Mouse (Mus musculus) left cerebral cortex, postnatal 25 days (tissue): ENCODE measurements around the gene Mrpl14. TPM values are rescaled to one million over a fixed set of nuclear protein-coding genes. Genes with fewer than 3 reads are reported as not detected.

Source experiments
- DNase-seq, 2 experiments: peaks; one replicate each; pipeline ENCODE4 v3.0.0; 2022; ENCODE audit warnings: low spot score in 2 of 2, mixed read lengths in 1 of 2
- intact Hi-C: fragments of 180-260 bp; cut with DNase I; formaldehyde crosslinking; loops from one replicate; pipeline ENCODE4 v1.15.1; 2025
- total RNA-seq, 2 experiments: library from RNA; stranded (reverse); gene quantifications; 2 replicates each; pipeline ENCODE4 v1.2.3; 2021

Mrpl14 gene
- total RNA-seq, 2 experiments from 2014 or later: 39.5 to 41.2 TPM

DNA sequence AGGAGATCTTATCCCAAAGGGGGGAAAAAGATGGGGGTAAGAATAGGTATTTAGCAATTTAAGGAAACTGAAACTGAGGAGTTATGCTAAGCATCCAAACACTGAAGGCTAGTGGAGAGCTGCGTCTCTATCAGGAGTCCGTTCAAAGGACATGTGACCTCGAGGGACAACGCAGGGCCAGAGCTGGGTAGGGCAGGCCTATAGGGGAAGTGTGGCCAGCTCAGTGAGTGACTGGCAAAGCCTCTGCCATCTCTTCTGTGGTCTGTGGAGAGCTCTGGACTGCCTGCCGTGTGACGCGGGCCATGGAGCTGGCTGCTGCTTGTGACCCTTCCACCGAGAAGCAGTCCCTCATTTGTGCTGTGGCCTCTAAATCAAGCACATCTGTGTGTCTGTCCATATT is 24.3 kb downstream of the Mrpl14 start:
- intact Hi-C loops: no loop called here
- DNase-seq: no peak

DNA sequence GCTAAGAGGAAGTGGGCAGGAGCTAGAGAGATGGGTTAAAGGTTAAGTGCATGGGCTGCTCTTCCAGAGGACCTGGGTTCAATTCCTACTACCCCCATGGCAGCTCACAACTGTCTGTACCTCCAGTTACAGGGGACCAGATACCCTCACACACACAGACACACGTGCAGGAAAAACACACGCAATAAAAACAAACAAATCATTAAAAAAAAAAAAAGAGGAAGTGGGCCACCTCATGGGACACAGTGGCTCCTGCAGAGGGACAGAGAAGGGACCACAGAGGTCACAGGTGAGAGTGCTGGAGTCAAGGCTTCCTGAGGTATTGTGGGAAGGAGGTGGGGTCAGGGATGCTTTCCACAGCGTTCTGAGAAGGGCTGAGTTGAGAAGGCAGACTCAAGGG is 25.4 kb downstream of the Mrpl14 start:
- intact Hi-C loops: no loop called here
- no peak for DNase-seq

DNA sequence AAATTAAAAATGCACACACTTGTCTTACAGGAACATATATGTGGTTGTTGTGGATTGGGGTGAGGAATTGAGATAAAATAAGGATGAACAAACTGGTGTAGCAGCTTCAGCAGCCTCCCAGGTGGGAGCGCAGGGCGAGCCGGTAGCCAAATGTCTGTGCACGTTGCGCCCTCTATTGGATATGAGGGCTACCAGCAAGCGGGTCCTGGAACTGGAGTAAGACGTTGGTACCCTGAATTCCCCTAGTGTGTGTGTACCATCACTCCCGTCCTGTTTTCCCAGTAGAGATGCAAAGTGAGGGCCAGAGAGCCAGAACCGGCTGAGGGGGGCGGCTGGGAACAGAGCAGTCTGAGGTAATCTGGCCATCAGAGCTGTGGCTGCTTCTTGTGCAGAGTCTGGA is 32.2 kb downstream of the Mrpl14 start:
- intact Hi-C loops: loop anchor here (2.0 kb wide), 2 partner anchors 40 to 56 kb away; no protein-coding TSS in a partner anchor
- DNase-seq: peak; percentile 82 to 86

DNA sequence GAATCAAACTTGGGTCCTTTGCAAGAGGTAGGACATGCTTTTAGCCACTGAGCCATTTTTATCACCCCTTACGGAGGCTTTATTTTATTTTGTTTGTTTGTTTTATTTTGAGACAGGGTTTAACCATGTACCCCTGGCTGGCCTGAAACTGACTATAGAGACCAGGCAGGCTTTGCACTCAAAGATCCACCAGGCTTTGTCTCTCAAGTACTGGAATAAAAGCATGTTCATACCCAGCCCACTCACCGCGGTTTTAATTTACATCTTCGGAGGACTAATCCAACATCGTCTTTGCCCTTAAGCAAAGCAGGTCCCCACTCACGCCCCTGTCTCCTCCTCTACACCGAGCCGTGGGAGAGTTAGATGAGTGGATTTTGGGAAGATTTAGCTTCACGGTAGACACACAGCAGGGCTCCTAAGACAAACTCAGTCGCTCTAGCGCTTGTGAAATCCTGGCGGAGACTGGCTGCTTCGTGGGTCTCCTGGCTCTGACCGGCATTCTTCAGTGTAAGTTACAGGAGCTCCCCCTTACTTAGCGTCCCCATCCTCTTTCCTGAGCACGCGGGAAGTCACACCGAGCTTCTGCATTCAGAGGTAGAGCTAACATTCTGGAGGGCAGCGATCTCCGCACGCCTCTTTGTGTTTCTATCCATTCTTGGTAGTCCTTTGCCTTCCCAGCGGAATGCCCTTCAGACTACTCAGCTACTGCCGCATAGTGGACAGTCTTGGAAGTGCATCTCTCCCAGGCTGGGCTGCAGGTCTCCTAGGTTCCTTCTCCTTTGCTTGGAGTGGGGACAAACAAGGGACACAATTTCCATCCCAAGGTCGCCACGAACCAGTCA is 37.8 kb downstream of the Mrpl14 start:
- intact Hi-C loops: loop anchor here (5.0 kb wide), 1 partner anchor 142 kb away; no protein-coding TSS in a partner anchor
- peak; percentile 77 to 84 for DNase-seq

DNA sequence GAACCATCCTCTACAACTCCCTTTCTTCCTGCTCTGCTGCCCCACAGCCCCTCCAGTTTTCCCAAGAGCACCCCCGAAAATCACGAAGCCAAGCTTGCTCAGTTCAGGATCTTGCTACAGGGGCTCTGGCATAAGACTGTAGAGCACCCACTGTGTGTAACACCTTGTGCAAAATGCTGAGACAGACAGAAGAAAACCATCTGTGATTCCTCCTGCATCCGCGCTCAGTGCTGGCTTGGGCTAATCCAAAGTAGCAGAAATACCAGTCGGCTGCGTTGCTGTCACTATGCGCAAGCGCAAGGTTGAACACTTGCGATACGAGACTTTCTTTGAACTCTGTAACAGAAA is 38.4 kb downstream of the Mrpl14 start:
- peak in 1 of 2 experiments; percentile 18 for DNase-seq
- intact Hi-C loops: loop anchor here (5.0 kb wide), 1 partner anchor 142 kb away; no protein-coding TSS in a partner anchor

DNA sequence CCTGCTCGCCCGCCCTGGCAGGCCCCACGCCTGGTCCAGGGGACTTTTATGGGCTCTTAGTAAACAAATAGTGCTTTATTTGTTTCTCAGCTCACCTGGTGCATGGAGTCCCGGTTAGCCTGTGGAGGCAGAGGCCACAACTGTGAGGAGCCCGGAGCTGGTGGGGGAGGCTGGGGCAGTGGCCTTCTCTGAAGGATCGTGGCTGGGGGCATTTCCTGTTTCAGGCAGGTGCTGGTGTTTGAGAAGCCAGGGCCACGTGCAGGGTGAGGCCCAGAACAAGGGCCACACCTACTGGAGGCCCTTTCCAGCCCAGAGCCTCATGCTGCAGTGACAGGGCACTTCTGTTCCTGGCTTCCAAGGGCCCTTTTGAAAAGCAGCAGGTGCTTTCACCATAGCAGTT is 40.1 kb downstream of the Mrpl14 start:
- no peak for DNase-seq
- intact Hi-C loops: no loop called here

DNA sequence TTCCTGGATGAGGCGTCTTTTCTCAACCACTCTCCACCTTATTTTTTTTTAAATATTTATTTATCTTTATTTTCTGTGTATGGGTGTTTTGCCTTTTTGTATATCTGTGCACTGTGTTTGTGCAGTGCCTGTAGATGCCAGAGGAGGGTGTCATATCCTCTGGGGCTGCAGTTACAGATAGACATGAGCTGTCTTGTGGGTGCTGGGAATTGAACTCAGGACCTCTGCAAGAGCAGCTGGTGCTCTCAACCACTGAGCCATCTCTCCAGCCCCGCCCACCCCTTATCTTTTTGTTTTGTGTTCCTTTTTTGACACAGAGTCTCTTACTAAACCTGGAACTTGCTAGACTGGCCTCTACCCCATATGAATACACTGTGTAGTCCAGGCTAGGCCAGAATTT is 41.4 kb downstream of the Mrpl14 start:
- intact Hi-C loops: no loop called here
- no peak for DNase-seq

DNA sequence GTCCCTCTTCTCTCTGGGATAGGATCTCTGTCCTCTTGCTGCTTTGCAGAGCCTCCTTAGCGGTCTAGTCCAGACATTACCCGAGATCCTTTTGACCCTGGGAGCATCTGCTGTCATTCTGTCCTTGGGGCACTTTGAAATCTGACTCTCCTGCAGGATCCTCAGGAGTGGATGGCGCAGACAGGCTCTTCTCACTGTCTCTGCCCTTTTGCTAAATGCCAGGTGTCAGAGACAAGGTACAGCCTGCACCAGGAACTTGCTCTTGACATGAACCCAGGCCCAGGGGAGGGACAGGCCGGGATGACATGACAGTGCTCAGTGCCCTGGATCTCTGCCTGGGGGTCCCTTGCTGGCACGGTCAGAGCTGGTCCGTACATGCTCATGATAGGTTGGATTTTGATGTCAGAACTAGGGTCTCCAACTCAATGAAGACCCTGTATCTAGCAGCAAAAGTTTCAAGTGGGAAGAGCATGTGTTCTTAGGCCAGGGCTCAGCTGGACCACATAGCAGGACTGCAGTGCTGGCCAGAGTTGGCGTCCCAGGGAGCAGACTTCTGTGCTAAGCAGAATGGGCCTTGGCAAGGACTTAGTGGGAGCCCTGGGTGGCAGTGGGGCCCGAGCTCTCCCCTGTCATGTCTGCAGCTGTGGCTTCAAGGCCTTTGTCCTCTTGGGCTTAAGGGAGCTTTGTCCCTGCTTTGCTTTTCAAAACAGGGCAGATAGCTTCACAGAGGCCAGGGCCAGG is 42.0 kb downstream of the Mrpl14 start:
- intact Hi-C loops: no loop called here

DNA sequence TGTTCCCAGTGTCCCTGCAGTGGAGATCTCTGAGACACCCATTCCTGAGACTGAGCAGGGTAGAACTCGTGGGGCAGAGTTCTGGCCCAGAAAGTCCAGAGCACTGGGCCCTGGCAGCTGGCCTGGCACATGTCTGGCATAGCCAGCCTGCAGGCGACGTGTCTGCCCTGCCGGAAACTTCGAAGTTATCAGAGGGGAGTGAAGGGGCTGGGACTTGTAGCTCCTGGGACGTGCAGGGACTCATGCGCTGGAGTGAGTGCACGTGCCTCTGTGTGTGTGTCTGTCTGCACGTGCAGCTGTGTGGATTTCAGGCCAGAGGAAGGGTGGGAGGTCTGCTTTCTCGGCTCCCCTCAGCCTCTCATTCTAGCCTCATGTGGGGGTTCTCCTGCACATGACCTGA is 43.3 kb downstream of the Mrpl14 start:
- intact Hi-C loops: no loop called here
- no peak for DNase-seq

More for the DNA sequence above, 42.0 kb downstream of the Mrpl14 start:
- no peak for DNase-seq

DNA sequence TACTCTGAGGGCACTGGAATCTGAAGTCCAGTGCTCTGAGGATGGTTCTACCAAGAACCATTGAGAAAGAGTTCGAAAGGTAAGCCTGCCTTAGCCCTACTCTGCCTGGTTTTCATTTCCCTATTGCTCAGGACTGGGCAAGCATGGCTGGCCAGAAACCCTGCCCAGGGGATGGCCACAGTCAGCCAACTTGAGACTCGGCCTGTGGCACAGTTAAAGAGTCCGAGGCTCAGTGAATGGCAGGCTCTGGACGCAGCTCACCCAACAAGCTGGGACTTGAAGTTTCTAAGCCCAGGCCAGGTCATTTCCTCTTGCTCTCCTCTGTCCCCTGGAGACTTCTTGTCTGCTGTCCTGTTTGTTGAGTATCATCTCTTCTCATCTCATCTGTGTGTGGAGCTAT is 44.6 kb downstream of the Mrpl14 start:
- no peak for DNase-seq
- intact Hi-C loops: loop anchor here (1.0 to 10.0 kb wide), 3 partner anchors 302 to 434 kb away; partner anchors contain the start of genes Gtpbp2 and Vegfa

DNA sequence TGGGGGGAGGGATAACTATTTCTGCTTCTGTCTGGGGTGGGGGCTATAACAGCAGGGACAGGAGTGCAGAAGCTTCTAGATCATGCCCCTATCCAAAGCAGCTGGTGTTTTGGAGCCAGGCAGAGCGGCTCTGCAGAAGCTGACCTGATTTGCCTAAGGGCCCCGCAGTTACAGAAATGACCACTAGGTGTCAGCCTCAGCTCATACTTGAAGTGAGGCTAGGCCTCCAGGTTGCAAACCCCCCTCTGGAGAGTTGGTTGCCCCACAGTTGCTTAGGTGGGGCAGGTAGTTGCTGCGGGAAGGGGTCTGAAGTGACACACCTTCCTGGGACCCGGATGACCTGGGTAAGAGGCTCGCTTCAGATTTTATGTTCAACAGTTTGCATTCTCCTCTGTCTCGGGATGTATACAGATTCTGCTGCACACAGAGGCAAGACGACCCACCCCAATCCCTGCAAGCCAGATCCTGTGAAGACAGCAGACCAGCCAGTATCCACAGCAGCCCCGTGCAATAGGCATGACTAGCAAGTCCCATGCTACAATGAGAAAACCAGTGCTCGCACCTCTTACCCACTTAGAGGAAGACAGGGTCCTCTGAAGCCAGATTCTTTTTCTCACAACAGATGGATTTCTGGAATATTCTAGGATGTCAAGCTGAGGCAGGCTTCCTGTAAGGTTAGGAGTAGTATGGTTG is 45.2 kb downstream of the Mrpl14 start:
- DNase-seq: peak; percentile 89 to 92
- intact Hi-C loops: loop anchor here (1.0 to 10.0 kb wide), 3 partner anchors 301 to 433 kb away; partner anchors contain the start of genes Gtpbp2 and Vegfa

DNA sequence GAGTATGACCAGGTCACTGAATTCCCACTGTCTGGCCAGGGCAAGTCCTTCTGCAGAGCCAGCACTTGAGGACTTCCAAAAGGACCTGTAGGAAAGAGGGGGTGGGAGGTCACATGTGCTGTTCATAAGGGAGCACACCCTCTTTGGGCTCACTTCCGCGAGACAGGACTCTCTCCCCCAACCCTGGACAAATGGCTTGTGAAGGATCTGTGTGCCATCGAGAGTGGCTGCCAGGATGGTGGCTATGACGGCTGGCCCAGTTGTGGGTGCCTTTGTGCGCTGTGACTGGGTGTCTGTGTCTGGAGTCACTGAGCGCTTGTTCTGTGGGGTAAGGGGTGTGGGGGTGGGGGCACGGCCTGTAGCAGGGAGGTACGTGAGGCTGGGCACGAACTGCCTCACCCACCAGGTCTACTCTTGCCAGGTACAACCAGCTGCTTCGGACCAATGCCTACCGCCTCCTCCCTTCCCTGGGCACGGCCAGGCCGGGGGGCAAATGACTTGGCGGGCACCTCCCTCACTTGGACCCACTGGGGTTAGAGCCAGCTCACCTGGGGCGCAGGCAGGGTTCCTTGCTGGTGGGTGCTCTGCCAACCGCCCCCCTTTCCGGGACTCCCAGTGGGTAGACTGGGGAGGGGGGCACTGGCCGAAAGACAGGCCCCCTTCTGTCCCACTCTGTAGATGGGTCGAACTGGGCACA is 47.1 kb downstream of the Mrpl14 start:
- intact Hi-C loops: loop anchor here (10.0 kb wide), 1 partner anchor 432 kb away; the partner anchor contains the start of gene Gtpbp2
- peak; percentile 29 to 64 for DNase-seq

DNA sequence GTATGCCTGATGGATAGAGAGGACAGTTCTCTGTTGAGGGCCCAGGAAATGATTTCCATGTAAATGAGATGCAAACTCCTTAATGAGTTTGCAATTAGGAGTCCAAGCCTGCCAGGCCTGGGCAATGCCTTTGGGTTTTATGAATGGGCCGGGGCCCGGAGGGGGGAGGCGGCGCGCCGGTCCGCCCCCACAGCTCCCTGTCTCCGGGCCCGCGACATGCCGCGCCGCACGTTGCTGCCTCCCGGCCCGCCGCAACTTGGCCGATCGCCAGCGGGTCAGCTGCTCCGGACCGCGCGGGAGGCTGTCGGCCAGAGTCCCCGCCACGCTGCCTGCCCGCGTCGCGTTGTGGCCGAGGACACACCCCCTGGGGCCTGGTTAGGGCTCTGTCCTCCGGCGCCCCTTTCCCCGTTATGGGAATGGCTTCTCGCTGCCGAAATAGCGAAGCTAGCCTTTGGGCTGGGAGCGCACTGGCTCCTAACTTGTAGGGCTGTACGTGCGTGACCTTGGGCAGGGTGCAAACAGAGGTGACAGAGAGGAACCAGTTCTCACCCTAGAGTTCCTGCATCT is 47.7 kb downstream of the Mrpl14 start, which contains the start of gene 1600014C23Rik:
1600014C23Rik (minus strand) TSS at position 110 of the 567 bp plus-strand sequence.
- DNase-seq: peak; percentile 64 to 81
- intact Hi-C loops: loop anchor here (10.0 kb wide), 1 partner anchor 431 kb away; the partner anchor contains the start of gene Gtpbp2

DNA sequence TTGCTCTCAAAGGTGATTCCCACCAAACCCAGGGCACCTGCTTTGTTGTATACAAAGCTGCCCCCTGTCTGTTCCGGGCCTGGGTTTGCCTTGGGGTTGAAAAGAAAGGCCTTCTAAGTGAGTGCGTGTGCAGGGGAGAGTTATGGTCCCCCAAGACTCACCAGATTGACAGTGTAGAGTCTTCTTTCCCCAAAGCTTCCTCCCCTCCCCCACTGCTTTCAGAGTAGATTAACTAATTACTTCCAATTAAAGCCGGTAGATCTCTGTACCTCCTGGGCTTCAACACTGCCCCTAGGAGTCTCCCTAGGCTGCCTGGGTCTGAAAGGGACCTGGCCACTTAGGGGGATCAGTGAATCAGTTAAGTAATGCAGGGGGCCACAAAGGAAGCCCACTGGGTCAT is 48.2 kb downstream of the Mrpl14 start:
- intact Hi-C loops: loop anchor here (10.0 kb wide), 1 partner anchor 430 kb away; the partner anchor contains the start of gene Gtpbp2
- no peak for DNase-seq

DNA sequence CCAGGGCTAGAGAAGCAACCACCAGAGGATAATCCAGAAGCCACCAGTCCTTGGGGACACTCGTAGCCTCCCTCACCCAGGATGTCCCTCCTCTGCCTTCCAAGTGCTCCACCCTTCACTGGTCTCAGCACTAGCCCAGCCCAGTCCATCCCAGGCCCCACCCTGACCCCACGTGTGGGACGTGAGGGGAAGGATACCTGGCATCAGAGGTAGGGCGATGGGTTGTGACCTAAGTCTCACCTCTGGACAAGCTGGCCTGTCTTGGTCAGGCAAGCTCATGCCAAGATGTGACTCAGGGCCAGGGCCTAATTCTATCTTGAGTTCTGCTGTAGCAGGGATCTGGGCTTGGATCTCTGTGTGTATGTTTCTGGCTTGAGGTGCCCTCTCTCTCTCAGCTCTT is 48.8 kb downstream of the Mrpl14 start:
- no peak for DNase-seq
- intact Hi-C loops: loop anchor here (1.0 to 10.0 kb wide), 3 partner anchors 167 to 430 kb away; partner anchors contain the start of genes Gtpbp2 and Vegfa

DNA sequence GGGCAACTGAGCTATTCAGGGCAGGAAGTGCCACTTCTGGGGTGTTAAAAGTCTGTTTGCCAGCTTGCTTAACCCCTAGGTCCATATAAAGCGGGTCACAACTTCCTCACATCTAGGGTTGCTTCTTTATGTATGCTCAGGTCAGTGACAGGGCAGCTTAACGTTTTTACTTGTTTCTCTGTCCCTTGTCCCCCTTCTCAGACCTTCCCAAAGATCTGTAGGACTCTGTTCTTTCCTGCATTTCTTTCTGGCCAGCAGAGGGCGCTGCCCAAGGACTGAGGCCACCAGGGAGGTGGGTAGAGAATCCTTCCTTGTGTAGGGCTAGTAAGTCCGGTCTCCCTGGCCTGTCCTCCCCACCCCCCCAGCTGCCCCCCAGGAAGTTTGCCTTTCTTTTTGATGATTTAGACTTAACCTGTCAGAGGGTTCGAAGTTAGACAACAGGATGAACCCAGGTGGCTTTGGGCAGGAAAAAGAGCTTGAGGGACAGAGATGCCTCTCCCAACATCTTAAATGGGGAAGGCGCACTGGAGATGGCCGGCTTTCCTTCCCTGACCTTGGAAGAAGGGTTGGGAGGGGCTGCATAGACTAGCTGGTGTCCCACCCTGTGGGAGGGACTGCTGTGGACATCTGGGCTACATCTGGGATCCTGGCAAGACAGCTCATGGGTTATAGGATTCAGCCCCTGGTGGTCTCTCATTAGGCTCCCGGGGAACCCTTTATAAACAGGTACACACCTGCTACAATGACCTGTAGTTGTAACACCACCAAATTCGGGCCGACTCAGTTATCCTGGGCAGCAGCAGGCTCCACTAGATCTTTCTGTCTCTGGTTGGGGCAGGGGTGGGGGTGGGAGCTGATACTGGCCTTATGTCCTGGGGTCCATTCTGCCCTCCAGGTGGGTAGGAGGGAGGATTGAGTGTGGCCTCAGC is 49.5 kb downstream of the Mrpl14 start:
- intact Hi-C loops: loop anchor here (1.0 to 10.0 kb wide), 3 partner anchors 167 to 429 kb away; partner anchors contain the start of genes Gtpbp2 and Vegfa
- DNase-seq: peak; percentile 88 to 91

DNA sequence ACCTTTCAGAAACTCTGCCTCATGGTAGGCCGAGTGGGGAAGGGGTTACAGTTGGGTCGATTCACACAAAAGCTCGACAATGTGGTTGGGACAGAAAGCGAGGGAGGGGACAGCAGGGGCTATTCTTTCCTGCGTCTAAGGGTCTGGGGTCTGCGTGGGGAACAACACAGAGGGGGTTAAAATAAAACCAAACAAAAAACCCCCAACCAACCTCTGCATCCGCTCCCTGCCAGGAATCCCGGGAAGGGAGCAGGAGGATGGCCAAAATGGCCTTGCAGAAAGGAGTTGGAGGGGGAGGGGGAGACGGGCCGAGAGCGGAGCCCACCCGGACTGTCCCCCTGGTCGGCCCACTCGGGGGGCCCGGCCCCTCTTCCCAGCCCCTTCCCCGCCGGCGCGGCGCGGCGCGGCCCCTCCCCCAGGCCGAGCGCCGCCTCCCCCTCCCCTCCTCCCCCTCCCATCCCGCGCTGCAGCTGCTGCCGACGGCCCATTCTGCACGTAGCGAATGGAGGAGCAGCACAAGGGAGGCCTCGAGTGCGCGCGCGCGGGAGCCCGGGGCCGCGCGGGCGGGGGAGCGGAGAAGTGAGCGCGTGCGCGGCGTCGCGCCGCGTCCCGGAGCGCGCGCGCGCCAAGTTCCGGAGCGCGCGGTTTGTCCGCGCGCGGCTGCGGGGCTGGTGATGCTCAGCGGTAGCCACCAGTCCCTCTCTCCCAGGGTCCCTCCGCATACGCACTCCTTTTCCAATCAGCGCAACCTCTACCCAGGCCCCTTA is 50.4 kb downstream of the Mrpl14 start:
- intact Hi-C loops: loop anchor here (5.0 to 10.0 kb wide), 2 partner anchors 166 to 428 kb away; partner anchors contain the start of gene Gtpbp2
- DNase-seq: peak; percentile 90 to 92
